Mouse (Mus musculus): ENCODE data around the gene Coro1b. TPM values are rescaled to one million over a fixed set of nuclear protein-coding genes. Genes with fewer than 3 reads are reported as not detected.

Coro1b gene
- polyA plus RNA-seq, 1 experiment, result not detected

DNA sequence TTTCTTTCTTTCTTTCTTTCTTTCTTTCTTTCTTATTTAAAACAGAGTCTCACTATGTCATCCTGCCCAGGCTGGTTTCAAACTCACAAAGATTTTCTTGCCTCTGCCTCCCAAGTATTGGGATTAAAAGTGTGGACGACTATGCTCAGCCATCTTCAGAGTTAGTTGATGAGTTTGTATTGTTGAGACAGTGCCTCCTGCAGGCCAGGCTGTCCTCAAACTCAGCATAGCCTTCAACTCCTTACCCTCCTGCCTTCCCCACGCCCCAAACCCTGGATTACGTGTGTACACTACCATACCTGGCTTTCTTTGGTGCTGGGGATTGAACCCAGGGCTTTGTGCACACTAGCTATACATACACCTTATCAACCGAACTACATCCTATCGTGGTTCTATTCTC is 12.0 kb upstream of the Coro1b start:
- Histone ChIP-seq H3K4me1 (ENCODE audit: control insufficient read depth, insufficient read depth, low read length) (peaks cover 2% of the 10 kb centered on the region; the same call in 1 of the 2 replicates), H3K4me3 (ENCODE audit: insufficient read depth, low read depth, low read length) (no peak overlapping the region), H3K27ac (ENCODE audit: insufficient read depth, low read depth, low read length) (no peak overlapping the region)
- no peak for TF ChIP-seq CTCF (IDR thresholded peaks at IDR 0.05; ENCODE audit: insufficient read depth, low read depth, low read length)
- 83% methylated on average over 5 of the region's 5 CpGs for WGBS

DNA sequence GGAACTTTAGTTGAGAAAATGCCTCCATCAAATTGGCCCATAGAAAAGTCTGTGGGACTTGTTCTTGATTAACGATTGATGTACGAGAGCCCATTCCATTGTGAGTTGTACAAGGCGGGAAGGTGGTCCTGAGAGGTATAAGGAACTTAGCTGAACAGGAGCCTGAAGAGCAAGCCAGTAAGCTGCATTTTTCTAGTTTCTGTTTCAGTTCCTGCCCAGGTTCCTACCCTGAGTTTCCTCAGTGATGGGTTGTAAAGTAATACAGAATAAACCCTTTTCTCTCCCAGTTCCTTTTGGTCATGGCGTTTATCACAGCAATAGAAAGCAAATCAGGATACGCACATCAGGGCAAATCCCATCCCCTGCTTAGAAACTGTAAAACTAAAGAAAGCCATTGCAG is 10.5 kb upstream of the Coro1b start:
- peaks cover 2% of the 10 kb centered on the region; the same call in 1 of the 2 replicates for H3K4me1 ChIP-seq (ENCODE audit: control insufficient read depth, insufficient read depth, low read length)
- TF ChIP-seq CTCF (IDR thresholded peaks at IDR 0.05; ENCODE audit: insufficient read depth, low read depth, low read length), result no peak
- no peak for TF ChIP-seq POLR2A (IDR thresholded peaks at IDR 0.05; ENCODE audit: insufficient read depth, low read depth, low read length)
- 76% methylated on average over 5 of the region's 5 CpGs for WGBS
- no peak overlapping the region for H3K4me3 ChIP-seq (ENCODE audit: insufficient read depth, low read depth, low read length)
- no peak overlapping the region for H3K27ac ChIP-seq (ENCODE audit: insufficient read depth, low read depth, low read length)

DNA sequence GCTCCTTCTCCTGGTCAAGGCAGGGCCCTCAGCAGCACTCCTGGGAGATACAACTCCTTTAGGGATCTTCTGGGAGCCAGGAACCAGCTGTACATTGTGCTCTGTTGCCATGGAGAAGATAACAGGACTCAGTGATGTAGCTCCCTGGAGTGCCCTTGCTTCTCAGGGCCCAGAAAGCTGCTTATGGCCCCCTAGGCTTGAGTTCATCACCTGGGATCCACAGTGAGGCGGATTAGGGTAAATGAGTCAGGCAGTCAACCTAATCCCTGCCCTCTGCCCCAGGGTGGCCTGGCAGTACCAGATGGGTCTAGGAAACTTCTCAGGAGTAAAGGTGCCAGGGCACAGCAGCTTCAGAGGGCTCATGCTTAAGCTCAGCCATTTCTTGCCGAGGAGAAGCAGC is 9.0 kb upstream of the Coro1b start, which contains the start of gene Gpr152:
Gpr152 (plus strand) TSS at position 342 of the 400 bp plus-strand sequence.
- peaks cover 2% of the 10 kb centered on the region; the same call in 1 of the 2 replicates for H3K4me1 ChIP-seq (ENCODE audit: control insufficient read depth, insufficient read depth, low read length)
- TF ChIP-seq CTCF (IDR thresholded peaks at IDR 0.05; ENCODE audit: insufficient read depth, low read depth, low read length), result no peak
- no peak for TF ChIP-seq POLR2A (IDR thresholded peaks at IDR 0.05; ENCODE audit: insufficient read depth, low read depth, low read length)
- H3K27ac ChIP-seq (ENCODE audit: insufficient read depth, low read depth, low read length), result no peak within 1 kb of the TSS
- H3K4me3 ChIP-seq (ENCODE audit: insufficient read depth, low read depth, low read length), result no peak within 1 kb of the TSS
- 79% methylated on average over 2 of the region's 2 CpGs for WGBS

DNA sequence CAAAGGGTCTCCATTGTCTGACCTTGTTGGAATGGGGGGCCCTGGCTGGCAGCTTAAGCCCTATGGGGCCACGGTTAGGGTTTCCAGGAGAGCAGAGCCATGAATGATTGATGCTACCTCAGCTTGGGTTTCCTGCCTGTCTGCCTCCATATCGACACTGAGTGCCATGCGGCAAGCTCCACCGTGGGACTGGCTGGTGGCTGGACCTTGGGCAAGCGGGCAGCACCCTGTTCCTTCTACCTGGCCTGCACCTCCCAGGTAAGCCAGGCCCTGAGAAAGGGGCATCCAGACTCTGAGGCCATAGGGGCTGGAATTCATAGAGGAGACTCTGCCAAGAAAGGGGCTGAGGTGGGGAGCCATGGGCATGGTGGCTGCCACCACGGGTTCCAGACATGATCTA is 8.3 kb upstream of the Coro1b start:
- H3K4me1 ChIP-seq (ENCODE audit: control insufficient read depth, insufficient read depth, low read length), result peaks cover 2% of the 10 kb centered on the region; the same call in 1 of the 2 replicates
- H3K4me3 ChIP-seq (ENCODE audit: insufficient read depth, low read depth, low read length), result no peak overlapping the region
- WGBS, result 78% methylated on average over 6 of the region's 6 CpGs
- no peak for TF ChIP-seq POLR2A (IDR thresholded peaks at IDR 0.05; ENCODE audit: insufficient read depth, low read depth, low read length)
- TF ChIP-seq CTCF (IDR thresholded peaks at IDR 0.05; ENCODE audit: insufficient read depth, low read depth, low read length), result no peak
- H3K27ac ChIP-seq (ENCODE audit: insufficient read depth, low read depth, low read length), result no peak overlapping the region

DNA sequence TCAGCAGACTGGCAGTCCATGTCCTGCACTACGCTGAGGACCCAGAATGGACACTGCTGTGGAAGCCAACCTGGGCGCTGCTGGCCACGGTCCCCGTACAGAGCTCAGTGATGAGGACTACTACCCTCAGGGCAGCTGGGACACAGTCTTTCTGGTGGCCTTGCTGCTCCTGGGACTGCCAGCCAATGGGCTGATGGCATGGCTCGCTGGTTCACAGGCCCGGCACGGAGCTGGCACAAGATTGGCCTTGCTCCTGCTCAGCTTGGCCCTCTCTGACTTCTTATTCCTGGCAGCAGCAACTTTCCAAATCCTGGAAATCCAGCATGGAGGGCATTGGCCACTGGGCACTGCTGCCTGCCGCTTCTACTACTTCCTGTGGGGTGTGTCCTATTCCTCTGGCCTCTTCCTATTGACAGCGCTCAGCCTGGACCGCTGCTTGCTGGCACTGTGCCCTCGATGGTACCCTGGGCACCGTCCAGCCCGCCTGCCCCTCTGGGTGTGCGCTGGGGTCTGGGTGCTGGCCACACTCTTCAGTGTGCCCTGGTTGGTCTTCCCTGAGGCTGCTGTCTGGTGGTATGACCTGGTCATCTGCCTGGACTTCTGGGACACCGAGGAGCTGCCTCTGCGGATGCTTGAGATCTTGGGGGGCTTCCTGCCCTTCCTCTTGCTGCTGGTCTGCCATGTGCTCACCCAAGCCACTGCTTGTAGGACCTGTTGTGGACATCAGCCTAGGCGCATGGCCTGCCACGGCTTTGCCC is 5.8 kb upstream of the Coro1b start:
- peaks cover 9% of the 10 kb centered on the region; the same call in 1 of the 2 replicates for H3K4me1 ChIP-seq (ENCODE audit: control insufficient read depth, insufficient read depth, low read length)
- TF ChIP-seq POLR2A (IDR thresholded peaks at IDR 0.05; ENCODE audit: insufficient read depth, low read depth, low read length), result no peak
- no peak for TF ChIP-seq CTCF (IDR thresholded peaks at IDR 0.05; ENCODE audit: insufficient read depth, low read depth, low read length)
- H3K4me3 ChIP-seq (ENCODE audit: insufficient read depth, low read depth, low read length), result no peak overlapping the region
- H3K27ac ChIP-seq (ENCODE audit: insufficient read depth, low read depth, low read length), result no peak overlapping the region
- WGBS, result 80% methylated on average over 18 of the region's 18 CpGs

DNA sequence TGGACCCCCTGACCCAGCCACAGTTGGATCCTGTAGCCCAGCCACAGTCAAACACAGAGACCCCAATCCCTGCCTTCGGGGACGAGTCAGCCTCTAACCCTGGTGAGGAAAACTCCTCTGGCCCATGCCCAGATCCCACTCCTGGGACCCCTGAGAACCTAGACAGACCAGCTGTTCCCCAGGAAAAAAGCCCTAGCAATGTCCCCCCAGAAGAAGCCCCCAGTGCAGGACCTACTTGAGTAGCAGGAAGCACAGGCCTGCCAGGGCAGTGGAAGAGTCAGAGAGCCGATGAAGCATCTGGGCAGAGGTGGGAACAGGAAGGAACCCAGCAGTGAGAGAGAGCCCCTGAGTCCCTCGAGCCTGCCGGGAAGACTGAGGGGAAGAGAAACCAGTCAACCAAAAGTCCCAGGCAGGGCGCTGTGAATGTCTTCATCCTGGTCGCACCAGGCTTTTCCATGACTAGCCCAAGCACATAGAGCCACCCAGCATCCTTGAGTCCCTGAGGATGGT is 4.6 kb upstream of the Coro1b start, which contains the start of gene Cabp4:
Cabp4 (minus strand) TSS at position 275 of the 510 bp plus-strand sequence.
- 82% methylated on average over 7 of the region's 7 CpGs for WGBS
- Histone ChIP-seq H3K27ac (ENCODE audit: insufficient read depth, low read depth, low read length) (no peak within 1 kb of the TSS), H3K4me3 (ENCODE audit: insufficient read depth, low read depth, low read length) (no peak within 1 kb of the TSS), H3K4me1 (ENCODE audit: control insufficient read depth, insufficient read depth, low read length) (peaks cover 11% of the 10 kb centered on the region; the same call in 1 of the 2 replicates)
- TF ChIP-seq POLR2A (IDR thresholded peaks at IDR 0.05; ENCODE audit: insufficient read depth, low read depth, low read length) (no peak), CTCF (IDR thresholded peaks at IDR 0.05; ENCODE audit: insufficient read depth, low read depth, low read length) (no peak)

DNA sequence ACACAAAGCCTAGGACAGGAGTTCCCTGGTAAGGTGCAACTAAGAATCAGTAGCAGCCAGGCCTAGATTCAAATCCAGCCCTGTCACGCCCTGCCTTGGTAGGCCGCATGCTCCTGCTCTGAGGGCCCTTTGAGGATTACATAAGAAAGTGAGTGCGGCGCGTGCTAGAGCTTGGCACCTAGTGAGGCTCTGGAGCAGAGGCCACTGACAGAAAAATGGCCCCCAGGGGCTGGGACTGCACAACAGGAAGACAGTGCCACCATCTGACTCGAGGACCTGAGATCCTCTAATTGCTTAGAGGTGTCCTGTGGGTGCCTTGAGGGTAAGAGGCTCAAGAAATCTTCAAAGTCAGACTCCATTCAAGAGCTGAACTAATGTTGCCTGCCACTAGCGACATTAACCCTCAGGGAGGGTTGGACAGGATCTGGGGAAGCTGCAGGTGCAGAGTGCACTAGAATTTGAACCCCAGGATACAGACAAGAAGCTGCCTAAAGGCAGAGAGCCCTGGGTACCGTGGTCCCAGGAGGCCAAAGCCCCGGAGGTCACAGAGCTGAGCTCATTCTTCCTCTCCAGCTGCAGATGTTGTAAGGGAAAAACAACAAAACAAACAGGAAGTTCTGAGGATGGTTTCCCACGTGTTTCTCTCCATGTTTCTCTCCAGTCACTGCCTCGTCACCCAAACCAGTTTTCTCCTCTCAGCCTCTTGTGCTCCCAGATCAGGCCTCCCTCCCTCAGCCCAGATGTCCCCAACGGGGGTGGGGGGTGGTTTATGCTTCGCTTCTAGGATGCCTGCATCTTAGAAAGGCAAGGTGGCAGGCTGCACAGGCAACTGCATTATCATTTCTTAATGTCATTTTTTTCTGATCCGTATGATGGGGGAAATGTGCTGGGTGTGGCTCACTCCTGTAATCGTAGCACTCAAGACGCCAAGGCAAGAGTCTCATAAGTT is 3.6 kb upstream of the Coro1b start:
- WGBS, result 77% methylated on average over 16 of the region's 16 CpGs
- no peak for TF ChIP-seq CTCF (IDR thresholded peaks at IDR 0.05; ENCODE audit: insufficient read depth, low read depth, low read length)
- no peak for TF ChIP-seq POLR2A (IDR thresholded peaks at IDR 0.05; ENCODE audit: insufficient read depth, low read depth, low read length)
- Histone ChIP-seq H3K4me1 (ENCODE audit: control insufficient read depth, insufficient read depth, low read length) (peaks cover 21% of the 10 kb centered on the region), H3K27ac (ENCODE audit: insufficient read depth, low read depth, low read length) (no peak overlapping the region), H3K4me3 (ENCODE audit: insufficient read depth, low read depth, low read length) (no peak overlapping the region)

DNA sequence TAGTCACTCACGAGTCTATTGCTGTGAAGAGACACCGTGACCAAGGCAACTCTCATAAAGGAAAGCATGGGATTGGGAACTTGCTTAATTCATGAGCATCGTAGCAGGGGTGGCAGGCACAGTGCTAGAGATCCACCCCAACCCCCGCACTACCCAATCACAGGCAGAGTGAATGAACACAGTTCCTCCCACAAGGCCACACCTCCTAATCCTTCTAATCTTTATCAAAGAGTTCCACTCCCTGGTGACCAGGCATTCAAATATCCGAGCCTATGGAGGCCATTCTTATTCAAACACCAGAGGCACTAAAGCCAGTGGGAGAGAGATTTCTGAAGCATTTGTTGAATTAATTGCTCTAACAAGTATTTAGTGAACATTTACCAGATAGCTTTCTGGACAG is 2.5 kb upstream of the Coro1b start:
- no peak overlapping the region for H3K4me3 ChIP-seq (ENCODE audit: insufficient read depth, low read depth, low read length)
- TF ChIP-seq CTCF (IDR thresholded peaks at IDR 0.05; ENCODE audit: insufficient read depth, low read depth, low read length), result no peak
- peaks cover 32% of the 10 kb centered on the region for H3K4me1 ChIP-seq (ENCODE audit: control insufficient read depth, insufficient read depth, low read length)
- H3K27ac ChIP-seq (ENCODE audit: insufficient read depth, low read depth, low read length), result no peak overlapping the region
- 81% methylated on average over 5 of the region's 5 CpGs for WGBS

Data from olfactory bulb, adult 2 months (tissue).